Mouse (Mus musculus) urinary bladder, postnatal 14 days (tissue): Measurements from ENCODE around the gene Nfic.

Experiments
- DNase-seq: peaks from one replicate; pipeline ENCODE4 v3.0.0; 2021; ENCODE audit warnings: low spot score

The Nfic gene

GRCm38 (mm10) chr10:81404082-81404481 is 51.4 kb downstream of the Nfic start:
- DNase-seq: no peak

- DNase-seq: no peak
These were observed 51.9 kb downstream of the Nfic start for GRCm38 (mm10) chr10:81403511-81403910.

- DNase-seq: no peak
These were observed 53.1 kb downstream of the Nfic start for GRCm38 (mm10) chr10:81402227-81402765.

DNA sequence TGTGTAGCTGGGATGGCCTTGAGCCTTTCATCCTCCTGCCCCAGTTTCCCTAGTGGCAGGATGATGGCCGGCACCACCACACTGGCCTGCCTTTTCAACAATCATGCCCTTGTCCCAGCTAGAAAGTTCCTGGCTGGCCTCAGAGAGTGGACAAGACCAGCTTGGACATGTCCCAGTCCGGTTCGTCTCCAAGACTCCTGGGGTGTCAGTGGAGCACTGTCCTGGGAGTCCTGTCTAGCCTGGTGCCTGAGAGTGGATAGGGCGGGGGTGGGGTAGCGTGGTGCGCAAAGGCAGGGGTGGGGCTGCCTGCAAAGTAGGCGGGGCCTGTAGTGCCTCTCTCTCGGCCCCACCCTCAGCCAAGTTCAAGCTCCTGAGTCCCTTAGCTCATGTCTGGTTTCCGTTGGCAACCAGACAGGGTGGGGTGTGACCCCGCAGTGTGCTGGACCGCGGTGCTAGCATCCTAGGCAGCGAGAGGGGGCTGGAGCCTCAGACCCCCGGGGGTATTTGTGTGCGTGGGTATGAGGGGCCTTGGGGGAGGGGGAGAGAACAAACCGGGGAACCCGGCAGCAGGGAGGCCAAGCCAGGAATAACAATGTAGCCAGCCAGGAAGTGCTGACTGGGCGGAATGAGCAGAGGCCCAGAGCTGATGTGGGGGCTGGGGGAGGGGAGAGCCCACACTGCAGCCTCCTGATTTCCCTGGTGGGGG is 53.8 kb downstream of the Nfic start:
- peak; percentile 77 for DNase-seq

GRCm38 (mm10) chr10:81401205-81401520 is 54.3 kb downstream of the Nfic start:
- DNase-seq: no peak

GRCm38 (mm10) chr10:81400371-81401204 is 54.8 kb downstream of the Nfic start:
- DNase-seq: no peak

DNA sequence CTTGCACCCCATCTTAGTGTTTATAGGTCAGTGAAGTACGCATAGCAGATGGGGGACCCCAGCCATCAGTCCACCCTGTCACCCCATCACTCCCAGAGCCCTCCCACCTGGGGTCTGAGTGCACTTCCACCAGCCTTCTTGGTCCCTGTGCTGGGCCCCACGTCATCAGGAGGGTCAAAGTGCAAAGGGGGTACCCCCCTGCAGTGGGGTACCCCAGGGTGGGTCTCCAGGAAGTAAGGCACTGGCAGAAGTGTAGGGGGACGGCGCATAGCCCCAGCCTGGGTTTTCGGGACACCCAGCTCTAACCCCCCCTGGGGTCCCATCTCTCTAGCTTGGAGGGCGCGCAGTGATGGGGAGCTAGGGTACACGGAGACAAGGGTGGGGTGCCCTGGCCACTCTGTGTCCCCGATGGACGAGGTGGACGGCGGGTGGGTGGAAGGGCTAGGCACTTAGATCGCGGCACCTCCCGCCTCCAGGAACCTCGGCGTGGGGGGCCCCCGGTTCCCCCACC is 55.6 kb downstream of the Nfic start:
- no peak for DNase-seq

- no peak for DNase-seq
These were observed 56.1 kb downstream of the Nfic start for GRCm38 (mm10) chr10:81399296-81399695.

DNA sequence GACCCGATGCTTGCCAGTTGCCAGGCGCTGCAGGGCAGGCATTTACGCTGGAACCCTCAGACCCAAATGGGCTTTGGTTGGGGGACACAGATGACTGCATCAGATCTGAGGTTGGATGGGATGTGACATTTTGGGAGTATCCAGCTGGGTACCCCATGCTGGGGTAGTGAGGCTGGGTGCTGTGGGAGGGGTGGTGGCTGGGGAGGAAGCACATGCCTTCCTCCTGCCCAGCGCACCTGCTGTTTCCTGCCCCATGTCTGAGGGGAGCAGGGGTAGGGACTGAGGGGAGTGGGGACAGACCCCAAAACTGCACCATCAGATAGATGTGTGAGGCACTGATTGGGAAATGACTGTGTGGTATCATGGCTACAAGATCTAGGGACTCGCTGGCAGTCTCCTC is 58.7 kb downstream of the Nfic start:
- no peak for DNase-seq

- DNase-seq: no peak
These were observed 59.6 kb downstream of the Nfic start for GRCm38 (mm10) chr10:81395865-81396264.

GRCm38 (mm10) chr10:81395127-81395526 is 60.3 kb downstream of the Nfic start:
- peak; percentile 65 for DNase-seq

- no peak for DNase-seq
These were observed 61.9 kb downstream of the Nfic start for GRCm38 (mm10) chr10:81393456-81394063.

DNA sequence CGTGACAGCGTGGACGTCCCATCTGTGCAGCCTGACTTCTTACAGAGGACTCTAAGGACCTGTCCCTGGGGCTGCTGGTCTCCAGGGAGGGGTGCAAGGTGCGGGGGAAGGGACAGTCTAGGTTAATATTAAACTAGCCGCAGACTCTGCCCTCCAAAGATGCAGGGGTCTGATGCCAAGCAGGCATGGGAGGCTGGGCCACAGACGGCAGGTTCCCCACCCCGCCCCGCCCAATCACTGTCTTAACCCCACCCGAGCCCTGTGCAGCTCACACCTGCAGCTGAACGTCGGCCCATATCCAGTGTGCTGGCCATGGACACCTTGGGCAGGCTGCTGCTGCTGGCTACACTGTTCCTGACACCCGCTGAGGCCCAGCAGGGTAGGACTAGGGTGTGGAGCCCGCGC is 62.7 kb downstream of the Nfic start, which contains the start of gene Smim24:
Smim24 (plus strand) TSS at position 271 of the 405 bp plus-strand sequence.
- DNase-seq: no peak

- no peak for DNase-seq
These were observed 63.2 kb downstream of the Nfic start for GRCm38 (mm10) chr10:81392270-81392669.

DNA sequence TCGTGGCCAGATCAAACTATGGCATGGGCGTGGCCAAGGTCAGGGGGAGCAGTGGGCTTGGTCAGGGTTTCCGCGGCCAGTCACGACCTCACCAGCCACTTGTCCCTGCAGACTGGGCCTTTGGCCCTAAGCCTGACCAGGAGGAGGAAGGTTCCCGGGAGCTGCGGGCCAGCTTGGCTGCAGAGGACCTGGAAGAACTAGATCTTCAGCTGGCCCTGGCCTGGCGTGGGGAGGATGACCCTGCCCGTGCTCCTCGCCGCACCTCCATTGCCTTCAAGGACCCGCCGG is 64.8 kb downstream of the Nfic start:
- DNase-seq: no peak

DNA sequence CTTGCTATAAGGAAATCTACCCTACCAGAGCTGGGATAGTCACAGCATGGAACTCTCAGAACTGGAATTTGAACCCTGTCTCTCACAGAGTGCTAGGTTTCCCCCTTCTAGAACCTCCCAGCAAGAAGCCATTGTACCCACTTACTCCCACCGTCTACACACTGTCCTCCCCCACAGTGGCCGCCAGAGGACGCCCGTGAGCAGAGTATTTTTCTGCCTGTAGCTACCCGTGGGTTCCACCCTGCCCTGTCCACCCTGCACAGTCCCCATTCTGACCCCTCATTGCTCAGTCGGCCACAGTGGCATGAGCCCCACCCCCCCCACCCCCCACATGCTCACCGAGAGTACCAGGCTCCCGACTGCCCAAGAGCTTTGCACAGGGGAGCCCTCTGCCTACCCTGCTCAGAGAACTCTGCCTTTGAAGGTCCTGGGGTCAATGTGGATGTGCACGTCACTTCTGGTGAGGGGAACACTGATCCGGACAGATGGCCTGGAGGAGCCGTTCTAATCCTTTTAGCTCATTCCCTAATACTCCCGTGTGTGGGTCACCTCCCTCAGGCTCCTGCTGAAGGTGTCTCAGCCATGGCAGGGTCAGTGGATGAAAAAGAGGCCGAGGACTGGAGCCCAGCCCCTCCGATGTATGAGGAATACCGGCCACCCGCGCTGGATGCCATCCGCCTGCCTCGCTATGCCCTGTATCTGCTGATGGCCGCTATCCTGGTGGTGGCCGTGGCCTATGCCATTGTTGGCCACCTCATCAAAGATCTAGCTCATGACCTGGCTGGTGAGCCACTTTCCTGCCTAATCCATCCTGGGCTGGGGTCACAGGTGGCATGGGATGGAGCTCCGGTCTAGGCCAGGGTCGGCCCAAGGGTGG is 65.4 kb downstream of the Nfic start:
- peak; percentile 76 for DNase-seq

- DNase-seq: peak; percentile 49
These were observed 66.1 kb downstream of the Nfic start for GRCm38 (mm10) chr10:81389373-81389772.

DNA sequence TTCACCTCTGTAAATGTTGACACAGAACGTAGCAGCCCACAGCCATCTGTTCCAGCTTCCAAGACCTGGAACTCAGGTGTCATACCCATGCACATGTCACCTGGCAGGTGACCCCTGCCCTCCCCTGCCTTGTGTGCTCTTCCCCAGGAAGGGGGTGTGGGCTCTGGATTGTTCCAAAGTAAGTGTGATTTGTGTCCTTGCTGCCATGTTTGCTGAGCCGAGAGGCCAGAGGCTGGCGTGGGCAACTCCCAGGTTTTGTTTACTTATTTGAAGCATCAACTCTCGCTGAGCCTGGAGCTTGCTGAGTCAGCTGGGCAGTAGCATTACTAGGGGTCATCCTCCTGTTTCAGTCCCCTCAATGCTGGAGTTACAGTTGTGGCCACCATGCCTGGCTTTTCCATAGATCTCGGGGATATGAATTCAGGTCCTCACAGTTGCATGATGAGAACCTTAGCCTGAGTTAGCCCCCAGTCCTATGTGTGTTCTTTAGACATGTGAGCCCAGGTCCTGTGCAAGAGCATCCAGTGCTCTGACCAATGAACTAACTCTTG is 66.9 kb downstream of the Nfic start, which contains the start of gene Gm48552:
Gm48552 (plus strand) TSS at position 501 of the 551 bp plus-strand sequence.
- no peak for DNase-seq

DNA sequence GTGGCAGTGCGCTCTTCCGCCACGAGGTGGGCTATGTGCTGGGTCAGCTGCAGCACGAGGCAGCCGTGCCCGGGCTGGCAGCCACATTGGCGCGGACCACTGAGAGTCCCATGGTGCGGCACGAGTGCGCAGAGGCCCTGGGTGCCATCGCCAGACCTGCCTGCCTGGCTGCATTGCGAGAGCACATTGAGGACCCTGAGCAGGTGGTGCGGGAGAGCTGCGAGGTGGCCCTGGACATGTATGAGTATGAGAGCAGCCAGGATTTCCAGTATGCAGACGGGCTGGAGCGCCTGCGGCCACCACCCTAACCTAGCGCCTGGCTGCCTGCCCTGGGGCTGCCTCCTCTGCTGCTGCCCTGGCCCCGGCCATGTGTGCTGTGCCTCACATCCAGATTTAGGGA is 67.7 kb downstream of the Nfic start:
- DNase-seq: no peak

GRCm38 (mm10) chr10:81385603-81386306 is 69.7 kb downstream of the Nfic start:
- DNase-seq: no peak

DNA sequence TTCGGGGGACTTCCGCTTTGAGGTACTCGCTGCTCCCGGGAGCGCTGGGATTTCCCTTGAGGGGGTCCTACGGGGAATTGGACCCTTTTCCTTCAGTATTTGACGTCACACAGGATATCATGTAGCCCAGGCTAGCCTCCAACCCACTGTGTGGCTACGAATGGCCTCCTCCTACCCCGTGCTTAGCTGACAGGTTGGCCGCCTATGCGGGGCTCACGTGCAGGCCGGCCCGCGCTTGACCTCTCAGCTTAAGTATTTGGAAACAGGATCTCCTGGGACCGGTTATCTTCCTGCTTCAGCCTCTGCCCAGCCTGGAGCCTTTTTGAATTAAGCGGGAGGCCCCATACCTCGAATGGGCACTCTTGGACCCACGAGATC is 70.8 kb downstream of the Nfic start:
- DNase-seq: no peak
